Mouse (Mus musculus): Measurements from ENCODE around the gene 4930503B20Rik.

DNA sequence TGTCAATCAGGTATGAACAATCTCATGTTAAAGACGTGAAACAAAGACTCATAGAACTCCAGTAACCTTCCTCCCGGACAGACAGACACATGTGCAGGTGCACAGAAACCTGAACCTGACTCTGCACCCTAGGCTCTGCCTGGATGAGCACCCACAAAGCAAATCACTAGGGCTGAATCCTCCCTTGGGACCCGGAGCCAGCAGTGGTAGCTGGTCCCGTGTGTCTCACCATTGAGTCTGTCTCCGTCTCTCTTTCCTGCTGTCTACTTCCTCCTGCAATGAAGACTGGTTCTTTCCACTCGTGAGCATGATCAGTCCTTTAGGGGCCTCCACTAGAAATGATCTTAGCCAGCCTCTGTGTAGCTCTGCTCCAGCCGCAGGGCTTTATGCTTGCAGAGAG is 10.8 kb upstream of the 4930503B20Rik start:
- no peak for TF ChIP-seq CTCF (IDR thresholded peaks at IDR 0.05; ENCODE audit: low read depth)
- no peak for TF ChIP-seq EP300 (IDR thresholded peaks at IDR 0.05; ENCODE audit: low read depth)

Data from heart, postnatal 0 days (tissue).